Mouse (Mus musculus) ovary, postnatal 10 days (tissue): ENCODE results near the gene Dtx3.
A peak's percentile ranks its signal among the peaks of the same experiment; 100 is the strongest.
"Not testable (repeated sequence)": the region's sequence is repeated elsewhere in the genome, so short reads cannot be mapped to it uniquely, and the experiment has no call there.

ENCODE experiments used
- DNase-seq: peaks from one replicate; pipeline ENCODE4 v3.0.0; 2022; ENCODE audit warnings: low spot score

Dtx3 gene

GRCm38 (mm10) chr10:127204589-127204988 is 9.1 kb upstream of the Dtx3 start:
- DNase-seq: no peak

GRCm38 (mm10) chr10:127203106-127203505 is 7.6 kb upstream of the Dtx3 start:
- no peak for DNase-seq

- DNase-seq: no peak
Observed at GRCm38 (mm10) chr10:127200279-127200678, 4.8 kb upstream of the Dtx3 start.

- DNase-seq: no peak
Observed at GRCm38 (mm10) chr10:127199474-127199873, 3.9 kb upstream of the Dtx3 start.

- DNase-seq: no peak
Observed at GRCm38 (mm10) chr10:127199068-127199467, 3.5 kb upstream of the Dtx3 start.

GRCm38 (mm10) chr10:127198492-127198891 is 3.0 kb upstream of the Dtx3 start:
- no peak for DNase-seq

GRCm38 (mm10) chr10:127197505-127198110 is 2.1 kb upstream of the Dtx3 start:
- DNase-seq: no peak

- no peak for DNase-seq
Observed at GRCm38 (mm10) chr10:127197104-127197503, 1.6 kb upstream of the Dtx3 start.

GRCm38 (mm10) chr10:127196392-127196791 is 864 bp upstream of the Dtx3 start:
- no peak for DNase-seq

GRCm38 (mm10) chr10:127194428-127195327 is 850 bp downstream of the Dtx3 start:
- peak; percentile 50 for DNase-seq

GRCm38 (mm10) chr10:127193011-127193410 is 2.5 kb downstream of the Dtx3 start:
- no peak for DNase-seq

GRCm38 (mm10) chr10:127192057-127192328 is 3.5 kb downstream of the Dtx3 start:
- not testable (repeated sequence) for DNase-seq

- DNase-seq: no peak
Observed at GRCm38 (mm10) chr10:127191191-127192056, 4.1 kb downstream of the Dtx3 start.

GRCm38 (mm10) chr10:127190398-127191190 is 4.9 kb downstream of the Dtx3 start:
- DNase-seq: no peak

GRCm38 (mm10) chr10:127189651-127190381 is 5.7 kb downstream of the Dtx3 start, which contains the start of gene Arhgef25:
Gene Arhgef25, minus strand, starts transcription at chr10:127190083.
- DNase-seq: peak; percentile 53

GRCm38 (mm10) chr10:127189116-127189650 is 6.3 kb downstream of the Dtx3 start:
- DNase-seq: no peak

- no peak for DNase-seq
Observed at GRCm38 (mm10) chr10:127188465-127189115, 6.9 kb downstream of the Dtx3 start.

GRCm38 (mm10) chr10:127188079-127188453 is 7.5 kb downstream of the Dtx3 start:
- DNase-seq: no peak

- DNase-seq: no peak
Observed at GRCm38 (mm10) chr10:127187371-127188078, 8.0 kb downstream of the Dtx3 start.

GRCm38 (mm10) chr10:127186451-127186850 is 9.1 kb downstream of the Dtx3 start:
- DNase-seq: no peak
